Mouse (Mus musculus) granulocyte monocyte progenitor cell, adult 5-6 weeks (primary cell): Measurements from ENCODE around the gene Tpi1. TPM values are rescaled to one million over a fixed set of nuclear protein-coding genes. Genes with fewer than 3 reads are reported as not detected.

Experiments
- ATAC-seq: replicated peaks from 2 replicates; pipeline ENCODE4 v1.8.0; 2016; ENCODE audit warnings: mild to moderate bottlenecking, moderate TSS enrichment, inconsistent platforms; ENCODE audit not compliant: poor library complexity, severe bottlenecking
- total RNA-seq, 2 experiments: library from RNA; stranded (forward) in 1 of 2; stranded (reverse) in 1 of 2; fragments of 200-712, 200-1000 nt in 1 of 2; fragments of >200 nt in 1 of 2; fragmentation: Nextera tagmentation in 1 of 2; gene quantifications; 2 replicates each; pipeline ENCODE4 v1.2.3; 2014 to 2017

Tpi1 gene
- total RNA-seq, 2 experiments from 2014 or later, result 305 to 357 TPM

DNA sequence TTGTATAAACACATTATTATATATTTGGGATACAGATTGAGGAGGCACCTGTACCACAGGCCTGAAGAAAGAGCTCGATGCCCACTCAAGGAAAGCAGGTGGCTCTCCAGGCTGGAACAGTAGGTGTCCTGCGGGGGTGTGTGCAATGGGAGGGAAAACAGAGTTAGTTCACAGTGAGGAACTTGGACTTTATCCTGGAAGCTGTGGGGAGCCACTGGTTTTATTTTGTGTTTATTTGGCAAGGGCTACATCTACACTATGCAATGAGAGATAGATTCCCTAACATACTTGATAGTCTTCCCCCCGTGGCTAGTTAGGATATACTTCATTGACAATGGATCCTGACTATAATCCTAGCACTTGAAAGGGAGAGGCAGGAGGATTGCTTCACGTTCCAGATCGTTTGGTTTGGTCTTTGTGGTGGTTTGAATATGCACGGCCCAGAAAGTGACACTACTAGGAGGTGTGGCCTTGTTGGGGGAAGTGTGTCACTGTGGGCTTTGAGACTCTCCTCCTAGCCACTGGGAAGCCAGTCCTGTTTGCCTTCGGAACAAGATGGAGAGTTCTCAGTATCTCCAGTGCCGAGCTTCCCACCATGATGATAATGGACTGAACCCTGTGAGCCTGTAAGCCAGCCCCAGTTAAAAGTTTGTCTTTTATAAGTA, 27.2 kb downstream of the Tpi1 start:
- peak; percentile 90 for ATAC-seq

DNA sequence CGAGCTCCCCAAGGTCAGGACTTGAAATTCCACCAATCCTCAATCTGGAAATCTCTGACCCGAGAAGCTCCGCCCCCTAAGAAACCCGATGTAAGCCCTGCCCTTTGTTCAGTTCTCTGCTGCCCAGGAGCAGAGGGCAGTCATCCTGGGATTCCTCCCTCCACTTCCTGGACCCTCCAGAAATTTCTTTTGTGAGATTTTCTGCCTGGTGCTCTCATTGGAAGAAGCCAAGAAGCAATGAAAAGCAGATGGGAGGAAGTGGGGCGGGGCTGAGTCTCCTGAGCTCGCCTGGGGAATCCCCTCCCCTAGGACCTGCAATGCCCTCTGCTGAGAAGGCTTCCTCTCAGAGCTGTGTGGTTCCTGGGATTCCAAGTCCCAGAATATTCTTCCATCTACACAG, 31.7 kb downstream of the Tpi1 start:
- peak; percentile 46 for ATAC-seq

DNA sequence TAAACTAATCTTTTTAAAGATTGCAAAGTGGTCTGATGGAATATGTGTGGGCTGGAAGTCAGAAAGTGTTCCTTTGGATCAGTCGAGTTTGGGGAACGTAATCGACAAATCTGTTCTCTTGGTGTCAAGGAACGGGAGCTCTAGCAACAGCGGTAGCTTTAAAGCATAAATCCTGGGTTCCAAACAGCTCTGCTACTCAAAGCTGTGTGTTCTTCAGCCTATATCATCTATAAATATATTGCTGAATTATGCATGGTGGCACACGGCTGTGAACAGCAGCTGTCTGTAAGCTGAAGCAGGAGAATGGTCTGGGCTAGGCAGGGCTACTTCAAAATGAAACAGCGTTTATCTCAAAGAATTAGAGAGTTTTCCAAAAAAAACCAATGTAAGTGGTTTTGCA, 33.2 kb downstream of the Tpi1 start:
- no peak for ATAC-seq

DNA sequence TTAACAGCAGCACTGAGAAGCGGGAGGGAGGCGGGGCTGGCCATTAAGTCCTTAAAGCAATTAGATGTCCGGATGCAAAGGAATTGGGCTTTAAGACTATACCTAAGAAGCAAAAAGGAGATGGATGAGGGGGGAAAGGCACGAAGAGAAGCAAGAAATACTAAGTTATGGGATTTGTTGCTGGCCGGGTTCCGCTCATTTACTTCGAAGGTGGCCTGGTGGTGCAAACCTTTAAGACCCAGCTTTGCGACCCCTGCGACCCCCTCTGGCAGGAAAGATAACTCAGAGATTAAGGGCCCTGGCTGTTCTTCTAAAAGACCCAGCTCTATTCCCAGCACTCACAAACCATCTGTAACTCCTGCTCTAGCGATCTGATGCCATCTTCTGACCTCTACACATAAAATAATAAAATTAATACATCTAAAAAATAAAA, 34.1 kb downstream of the Tpi1 start:
- ATAC-seq, result no peak

DNA sequence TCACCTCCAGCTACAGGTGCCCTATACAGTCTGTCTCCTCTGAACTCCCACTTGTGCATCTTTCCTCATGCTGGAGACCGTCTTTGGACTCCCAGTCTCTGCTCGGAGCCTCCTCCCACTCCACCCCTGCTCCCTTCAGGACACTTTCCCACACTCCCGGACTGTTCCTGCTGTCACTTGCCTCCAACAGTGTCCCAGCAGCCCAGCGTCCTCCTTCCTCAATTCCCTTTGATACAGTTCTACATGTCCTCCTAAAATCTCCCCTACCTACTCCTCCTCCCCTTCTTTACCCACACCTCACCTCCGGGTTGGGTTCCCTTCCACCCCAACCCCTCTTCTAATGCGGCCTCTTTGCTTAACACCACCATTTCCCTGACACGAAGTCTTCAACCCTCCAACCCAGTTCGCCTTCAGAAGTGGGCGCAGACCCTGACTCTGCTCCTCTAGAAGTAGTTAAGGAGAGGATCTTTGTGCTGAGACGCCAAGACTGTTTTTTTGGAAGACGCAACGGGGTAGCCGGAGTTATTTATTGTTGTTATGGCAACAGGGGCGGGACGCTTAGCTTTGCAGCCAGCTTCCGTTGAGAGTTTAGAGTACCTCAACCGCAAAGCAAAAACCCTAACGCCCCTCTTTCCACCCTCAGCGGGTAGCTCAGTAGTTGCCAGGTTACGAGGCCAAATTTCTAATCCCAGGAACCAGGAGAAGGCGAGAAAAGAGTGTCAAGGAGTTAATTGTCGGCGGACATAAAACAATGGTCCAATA, 34.7 kb downstream of the Tpi1 start, which contains the start of gene Lrrc23:
Gene Lrrc23 (minus strand): TSS at position 506 of the 762 bp plus-strand sequence.
- ATAC-seq, result peak; percentile 79

DNA sequence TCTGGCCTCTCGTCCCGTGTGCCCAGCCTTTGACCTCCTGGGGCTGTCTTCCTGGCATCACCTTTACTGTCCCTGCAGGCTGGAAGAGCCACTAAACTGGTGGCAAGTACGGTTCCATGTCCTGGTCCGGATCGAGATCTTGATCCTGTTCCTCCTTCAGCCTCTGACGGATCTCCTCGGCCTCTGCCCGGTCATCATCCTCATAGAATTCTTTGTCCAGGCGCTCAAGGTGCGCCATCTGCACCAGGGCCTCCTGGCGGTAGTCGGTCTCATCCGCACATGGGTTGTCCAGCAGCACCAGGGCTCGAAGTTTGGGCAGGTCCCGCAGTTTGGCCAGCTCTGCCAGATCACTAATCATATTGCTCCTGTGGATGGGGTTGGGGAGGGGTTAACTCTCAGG, 43.6 kb downstream of the Tpi1 start:
- ATAC-seq, result no peak

DNA sequence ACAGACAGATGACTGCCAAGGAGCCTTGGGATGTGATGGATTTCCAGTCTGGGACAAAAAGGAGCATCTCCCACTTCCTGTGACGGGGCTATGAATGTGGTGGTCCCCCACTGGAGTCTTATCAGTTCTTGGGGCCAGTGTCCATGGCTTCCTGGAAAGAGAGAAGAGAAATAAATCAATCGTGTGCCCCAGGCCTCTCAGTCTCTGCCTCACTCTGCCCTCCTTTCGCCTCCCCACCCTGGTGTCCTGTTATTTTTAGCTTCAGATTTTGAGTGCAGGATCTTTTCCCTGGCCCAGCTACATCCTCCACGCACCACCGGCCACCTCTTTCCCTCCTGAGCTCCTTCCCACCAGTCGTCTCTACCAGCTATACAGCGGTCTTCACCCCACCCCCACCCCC, 44.1 kb downstream of the Tpi1 start:
- no peak for ATAC-seq

DNA sequence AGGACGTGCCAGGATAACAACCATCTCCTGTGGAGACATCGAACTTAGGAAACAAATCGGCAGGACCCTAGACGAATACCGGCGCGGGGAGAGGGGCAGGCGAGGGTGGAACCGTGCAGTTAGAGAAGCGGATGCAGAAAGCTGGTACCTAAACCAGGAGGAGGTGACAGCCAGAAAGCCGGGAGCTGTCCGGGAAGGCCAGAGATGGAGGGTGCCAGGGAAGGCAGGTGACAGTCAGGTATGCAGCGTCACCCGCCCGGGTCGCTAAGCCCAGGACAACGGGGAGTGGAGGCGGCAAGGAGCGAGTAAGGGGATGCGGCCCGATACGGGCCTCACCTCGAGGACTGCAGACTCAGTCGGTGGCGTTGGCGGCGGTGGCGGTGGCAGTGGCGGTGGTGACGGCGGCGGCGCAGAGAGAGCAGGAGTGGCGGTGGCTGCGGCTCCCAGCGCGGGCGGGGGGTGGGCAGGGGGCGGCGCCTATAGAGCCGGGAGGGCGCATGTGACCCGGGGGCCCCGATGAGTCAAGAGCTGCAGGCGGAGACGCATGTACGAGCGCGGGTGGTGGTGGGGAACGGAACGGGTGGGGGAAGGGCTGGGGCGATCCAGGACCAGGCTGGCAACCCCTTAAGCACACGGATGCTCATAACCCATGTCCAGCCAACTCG, 44.9 kb downstream of the Tpi1 start, which contains the start of gene Eno2:
Gene Eno2 (minus strand): TSS at position 573 of the 665 bp plus-strand sequence.
- peak; percentile 74 for ATAC-seq

DNA sequence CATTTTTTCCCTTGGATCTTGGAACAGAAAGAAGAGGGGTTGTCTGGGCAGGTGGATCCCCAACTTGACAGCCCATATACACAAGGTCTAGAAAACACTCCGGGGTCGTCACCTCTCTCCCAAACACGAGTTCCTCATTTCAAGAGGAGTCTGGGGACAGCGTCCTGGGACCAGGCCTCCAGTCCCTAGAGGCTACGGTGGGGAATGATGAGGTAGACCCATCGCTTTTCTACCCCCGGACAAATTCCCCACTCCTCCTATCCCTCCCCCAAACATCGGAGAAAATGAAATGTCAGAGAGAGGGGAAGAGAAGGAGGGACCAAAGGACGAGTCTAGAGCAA, 45.4 kb downstream of the Tpi1 start:
- ATAC-seq, result peak; percentile 50

DNA sequence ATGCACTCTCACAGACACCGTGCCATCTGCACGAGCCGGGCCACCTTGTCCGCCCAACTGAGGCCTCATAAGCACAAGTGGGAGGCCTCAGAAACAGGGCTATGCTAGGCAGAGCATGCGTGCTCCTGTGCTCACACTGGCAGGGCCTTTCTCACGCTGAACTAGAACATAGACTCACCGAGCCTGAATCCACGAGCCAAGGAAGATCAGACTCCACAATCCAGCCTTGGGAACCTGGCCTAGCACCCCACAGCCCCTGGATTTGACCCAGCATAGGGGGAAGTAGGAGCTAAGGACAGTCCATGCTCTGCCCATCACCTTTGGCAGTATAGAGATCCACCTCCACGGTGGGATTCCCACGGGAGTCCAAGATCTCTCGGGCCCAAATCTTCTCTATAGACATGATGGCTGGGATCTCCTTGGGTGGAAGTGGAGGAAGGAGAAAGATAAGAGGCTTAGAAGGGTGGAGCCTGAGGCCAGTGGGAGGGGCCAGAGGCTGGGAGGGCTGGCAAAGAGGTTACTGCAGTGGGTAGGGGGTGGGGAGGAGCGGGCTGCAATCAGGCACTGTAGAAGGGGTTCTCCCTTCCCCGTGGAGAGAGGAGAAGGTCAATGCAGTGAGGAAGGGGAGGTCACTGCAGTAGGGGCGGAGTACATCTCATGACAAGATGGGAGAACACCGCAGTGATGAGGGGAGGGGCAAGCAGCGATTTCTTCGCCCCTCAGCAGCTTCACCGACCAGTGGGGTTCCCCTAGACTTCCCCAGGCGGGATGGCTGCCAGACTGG, 46.0 kb downstream of the Tpi1 start:
- peak; percentile 28 for ATAC-seq

DNA sequence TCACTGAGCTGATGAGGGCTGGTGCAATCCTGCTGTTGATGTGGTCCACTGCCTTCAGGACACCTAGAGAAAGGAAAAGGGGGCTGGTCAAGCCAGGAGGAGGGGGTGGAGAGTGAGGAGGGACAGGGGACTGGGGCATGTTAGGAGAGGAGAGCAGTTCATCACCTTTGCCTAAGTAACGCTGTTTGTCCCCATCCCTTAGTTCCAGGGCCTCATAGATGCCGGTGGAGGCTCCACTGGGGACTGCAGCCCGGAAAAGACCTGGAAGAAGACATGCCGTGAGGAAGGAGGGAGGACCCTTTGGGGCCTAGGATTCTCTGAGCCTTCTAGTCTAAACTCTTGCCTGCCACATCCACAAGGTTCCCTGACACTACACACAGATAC, 46.6 kb downstream of the Tpi1 start:
- no peak for ATAC-seq

DNA sequence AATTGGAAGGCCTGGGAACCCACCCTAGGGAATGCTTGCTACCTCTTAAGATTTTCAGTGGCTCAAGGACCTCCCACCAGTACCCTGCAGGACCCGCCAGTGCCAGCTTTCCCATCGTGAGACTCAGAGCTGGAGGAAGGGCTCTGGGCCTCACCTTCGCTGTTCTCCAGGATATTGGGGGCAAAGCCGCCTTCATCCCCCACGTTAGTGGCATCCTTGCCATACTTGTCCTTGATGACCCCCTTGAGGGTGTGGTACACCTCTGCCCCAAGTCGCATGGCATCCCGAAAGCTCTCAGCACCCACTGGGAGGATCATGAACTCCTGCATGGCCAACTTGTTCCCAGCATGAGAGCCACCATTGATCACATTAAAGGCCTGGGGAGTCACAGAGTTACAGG, 48.1 kb downstream of the Tpi1 start:
- ATAC-seq, result no peak

Other genes starting within 250 kb of the Tpi1 start
- gene C1rb, start 244.0 kb downstream of the Tpi1 start, total RNA-seq (2014; fragmentation: Nextera tagmentation), result not detected in 2 replicates
- gene C1rb, start 244.0 kb downstream of the Tpi1 start, total RNA-seq (2017), result not detected in 2 replicates
- not detected in 2 replicates for gene C1s2, start 178.2 kb downstream of the Tpi1 start, total RNA-seq (2014; fragmentation: Nextera tagmentation)
- not detected in 2 replicates for gene C1s2, start 178.2 kb downstream of the Tpi1 start, total RNA-seq (2017)
- gene Lpcat3, start 151.3 kb downstream of the Tpi1 start, total RNA-seq (2014; fragmentation: Nextera tagmentation), result 38.3 and 52.1 TPM in 2 replicates
- 23.1 and 29.3 TPM in 2 replicates for gene Lpcat3, start 151.3 kb downstream of the Tpi1 start, total RNA-seq (2017)
- 201 and 231 TPM in 2 replicates for gene Emg1, start 102.1 kb downstream of the Tpi1 start, total RNA-seq (2014; fragmentation: Nextera tagmentation)
- gene Emg1, start 102.1 kb downstream of the Tpi1 start, total RNA-seq (2017), result 193 and 209 TPM in 2 replicates
- 310 and 315 TPM in 2 replicates for gene Phb2, start 102.0 kb downstream of the Tpi1 start, total RNA-seq (2014; fragmentation: Nextera tagmentation)
- gene Phb2, start 102.0 kb downstream of the Tpi1 start, total RNA-seq (2017), result 320 and 326 TPM in 2 replicates
- gene Ptpn6, start 75.6 kb downstream of the Tpi1 start, total RNA-seq (2014; fragmentation: Nextera tagmentation), result 169 and 206 TPM in 2 replicates
- 327 and 371 TPM in 2 replicates for gene Ptpn6, start 75.6 kb downstream of the Tpi1 start, total RNA-seq (2017)
- 177 and 222 TPM in 2 replicates for gene Grcc10, start 72.9 kb downstream of the Tpi1 start, total RNA-seq (2014; fragmentation: Nextera tagmentation)
- 109 and 136 TPM in 2 replicates for gene Grcc10, start 72.9 kb downstream of the Tpi1 start, total RNA-seq (2017)
- not detected in 2 replicates for gene Gm45234, start 58.3 kb downstream of the Tpi1 start, total RNA-seq (2014; fragmentation: Nextera tagmentation)
- not detected in 2 replicates for gene Gm45234, start 58.3 kb downstream of the Tpi1 start, total RNA-seq (2017)
- gene Atn1, start 57.8 kb downstream of the Tpi1 start, total RNA-seq (2014; fragmentation: Nextera tagmentation), result 25.1 and 37.2 TPM in 2 replicates
- 2.6 and 3.0 TPM in 2 replicates for gene Atn1, start 57.8 kb downstream of the Tpi1 start, total RNA-seq (2017)
- 0.23 TPM in 1 of 2 replicates, not detected in the other for gene Eno2, start 44.6 kb downstream of the Tpi1 start, total RNA-seq (2014; fragmentation: Nextera tagmentation)
- not detected in 2 replicates for gene Eno2, start 44.6 kb downstream of the Tpi1 start, total RNA-seq (2017)
- gene Lrrc23, start 34.6 kb downstream of the Tpi1 start, total RNA-seq (2014; fragmentation: Nextera tagmentation), result not detected in 2 replicates
- 0.98 TPM in 1 of 2 replicates, not detected in the other for gene Lrrc23, start 34.6 kb downstream of the Tpi1 start, total RNA-seq (2017)
- 3.1 and 5.2 TPM in 2 replicates for gene Spsb2, start 5.6 kb downstream of the Tpi1 start, total RNA-seq (2014; fragmentation: Nextera tagmentation)
- 4.6 and 10.5 TPM in 2 replicates for gene Spsb2, start 5.6 kb downstream of the Tpi1 start, total RNA-seq (2017)
- 88.8 and 89.4 TPM in 2 replicates for gene Usp5, start 15.2 kb upstream of the Tpi1 start, total RNA-seq (2014; fragmentation: Nextera tagmentation)
- 93.5 and 98.6 TPM in 2 replicates for gene Usp5, start 15.2 kb upstream of the Tpi1 start, total RNA-seq (2017)
- gene Cdca3, start 15.3 kb upstream of the Tpi1 start, total RNA-seq (2014; fragmentation: Nextera tagmentation), result 86.1 and 89.0 TPM in 2 replicates
- gene Cdca3, start 15.3 kb upstream of the Tpi1 start, total RNA-seq (2017), result 128 and 162 TPM in 2 replicates
- gene Gnb3, start 26.0 kb upstream of the Tpi1 start, total RNA-seq (2014; fragmentation: Nextera tagmentation), result not detected in 2 replicates
- gene Gnb3, start 26.0 kb upstream of the Tpi1 start, total RNA-seq (2017), result not detected in 2 replicates
- 1.4 and 4.3 TPM in 2 replicates for gene P3h3, start 43.5 kb upstream of the Tpi1 start, total RNA-seq (2014; fragmentation: Nextera tagmentation)
- 3.4 and 4.0 TPM in 2 replicates for gene P3h3, start 43.5 kb upstream of the Tpi1 start, total RNA-seq (2017)
- gene Gpr162, start 49.7 kb upstream of the Tpi1 start, total RNA-seq (2014; fragmentation: Nextera tagmentation), result 2.0 TPM in 1 of 2 replicates, not detected in the other
- not detected in 2 replicates for gene Gpr162, start 49.7 kb upstream of the Tpi1 start, total RNA-seq (2017)
- gene Cd4, start 73.9 kb upstream of the Tpi1 start, total RNA-seq (2014; fragmentation: Nextera tagmentation), result 0.90 TPM in 1 of 2 replicates, not detected in the other
- gene Cd4, start 73.9 kb upstream of the Tpi1 start, total RNA-seq (2017), result 0.41 and 0.60 TPM in 2 replicates
- 1.4 and 3.8 TPM in 2 replicates for gene Lag3, start 97.4 kb upstream of the Tpi1 start, total RNA-seq (2014; fragmentation: Nextera tagmentation)
- 1.4 and 9.6 TPM in 2 replicates for gene Lag3, start 97.4 kb upstream of the Tpi1 start, total RNA-seq (2017)
- gene Ptms, start 105.8 kb upstream of the Tpi1 start, total RNA-seq (2014; fragmentation: Nextera tagmentation), result 16.1 and 21.9 TPM in 2 replicates
- 18.5 and 33.0 TPM in 2 replicates for gene Ptms, start 105.8 kb upstream of the Tpi1 start, total RNA-seq (2017)
- gene Mlf2, start 117.1 kb upstream of the Tpi1 start, total RNA-seq (2014; fragmentation: Nextera tagmentation), result 82.4 and 102 TPM in 2 replicates
- 49.5 and 79.7 TPM in 2 replicates for gene Mlf2, start 117.1 kb upstream of the Tpi1 start, total RNA-seq (2017)
- 96.6 and 112 TPM in 2 replicates for gene Cops7a, start 151.2 kb upstream of the Tpi1 start, total RNA-seq (2014; fragmentation: Nextera tagmentation)
- 48.8 and 52.0 TPM in 2 replicates for gene Cops7a, start 151.2 kb upstream of the Tpi1 start, total RNA-seq (2017)
- gene Pianp, start 182.4 kb upstream of the Tpi1 start, total RNA-seq (2014; fragmentation: Nextera tagmentation), result not detected in 2 replicates
- not detected in 2 replicates for gene Pianp, start 182.4 kb upstream of the Tpi1 start, total RNA-seq (2017)
- gene Zfp384, start 194.8 kb upstream of the Tpi1 start, total RNA-seq (2014; fragmentation: Nextera tagmentation), result 75.9 and 87.6 TPM in 2 replicates
- 24.3 and 31.9 TPM in 2 replicates for gene Zfp384, start 194.8 kb upstream of the Tpi1 start, total RNA-seq (2017)
- gene Ing4, start 225.5 kb upstream of the Tpi1 start, total RNA-seq (2014; fragmentation: Nextera tagmentation), result 49.2 and 55.8 TPM in 2 replicates
- 34.7 and 40.2 TPM in 2 replicates for gene Ing4, start 225.5 kb upstream of the Tpi1 start, total RNA-seq (2017)
- 10.6 and 17.5 TPM in 2 replicates for gene Acrbp, start 235.4 kb upstream of the Tpi1 start, total RNA-seq (2014; fragmentation: Nextera tagmentation)
- 1.3 and 3.9 TPM in 2 replicates for gene Acrbp, start 235.4 kb upstream of the Tpi1 start, total RNA-seq (2017)